Mouse (Mus musculus) heart, adult 2 months (tissue): ENCODE measurements at regions not wholly inside any gene's neighbourhood (a gene's known extent, or its start where the extent isn't known, plus 50 kb on each side); places are given as distances from the start of the nearest gene placed in this dataset.

ENCODE experiments used
- CTCF ChIP-seq: fragments of 200-600 bp; IDR thresholded peaks from 2 replicates; pipeline ENCODE4 v1.8.1; 2022; ENCODE audit warnings: antibody characterized with exemption, mild to moderate bottlenecking, moderate library complexity
- POLR2A ChIP-seq: fragments of 200-500 bp; IDR thresholded peaks from 2 replicates; pipeline ENCODE4 v1.6.1; 2011; ENCODE audit warnings: mild to moderate bottlenecking, low read depth, low read length, control low read depth; ENCODE audit not compliant: insufficient read depth

GRCm38 (mm10) chr17:47262141-47262540, 106.5 kb upstream of the Mrps10 start:
- TF ChIP-seq CTCF (no peak), POLR2A (no peak)
